Mouse (Mus musculus): ENCODE measurements around the gene Aldh4a1. TPM values are rescaled to one million over a fixed set of nuclear protein-coding genes. Genes with fewer than 3 reads are reported as not detected.
A peak's percentile ranks its signal among the peaks of the same experiment; 100 is the strongest.

Aldh4a1 gene
- total RNA-seq, 2 experiments from 2014 or later = 20.9 to 21.4 TPM

- no peak for DNase-seq (ENCODE audit: low spot score in 2 of 2)
Measured at GRCm38 (mm10) chr4:139589351-139590027, 33.2 kb upstream of the Aldh4a1 start.

- no peak for DNase-seq (ENCODE audit: low spot score in 2 of 2)
Measured at GRCm38 (mm10) chr4:139590446-139590845, 32.2 kb upstream of the Aldh4a1 start.

- no peak for DNase-seq (ENCODE audit: low spot score in 2 of 2)
Measured at GRCm38 (mm10) chr4:139592895-139593294, 29.8 kb upstream of the Aldh4a1 start.

- DNase-seq (ENCODE audit: low spot score in 2 of 2) = no peak
Measured at GRCm38 (mm10) chr4:139593383-139593782, 29.3 kb upstream of the Aldh4a1 start.

GRCm38 (mm10) chr4:139594062-139594461 lies 28.6 kb upstream of the Aldh4a1 start:
- no peak for DNase-seq (ENCODE audit: low spot score in 2 of 2)

- DNase-seq (ENCODE audit: low spot score in 2 of 2) = no peak
Measured at GRCm38 (mm10) chr4:139596715-139597114, 26.0 kb upstream of the Aldh4a1 start.

GRCm38 (mm10) chr4:139597286-139598284 lies 25.1 kb upstream of the Aldh4a1 start:
- DNase-seq (ENCODE audit: low spot score in 2 of 2) = no peak

GRCm38 (mm10) chr4:139598356-139598755 lies 24.3 kb upstream of the Aldh4a1 start:
- DNase-seq (ENCODE audit: low spot score in 2 of 2) = no peak

GRCm38 (mm10) chr4:139598950-139599518 lies 23.6 kb upstream of the Aldh4a1 start:
- peak; percentile 62 to 66 for DNase-seq (ENCODE audit: low spot score in 2 of 2)

- DNase-seq (ENCODE audit: low spot score in 2 of 2) = no peak
Measured at GRCm38 (mm10) chr4:139601519-139602356, 20.9 kb upstream of the Aldh4a1 start.

- peak; percentile 61 to 73 for DNase-seq (ENCODE audit: low spot score in 2 of 2)
Measured at GRCm38 (mm10) chr4:139602357-139603244, 20.1 kb upstream of the Aldh4a1 start, which contains the start of gene Gm21969. Gene Gm21969, plus strand, starts transcription at chr4:139603186.

- no peak for DNase-seq (ENCODE audit: low spot score in 2 of 2)
Measured at GRCm38 (mm10) chr4:139605216-139605615, 17.4 kb upstream of the Aldh4a1 start.

GRCm38 (mm10) chr4:139606732-139607131 lies 15.9 kb upstream of the Aldh4a1 start:
- DNase-seq (ENCODE audit: low spot score in 2 of 2) = no peak

- DNase-seq (ENCODE audit: low spot score in 2 of 2) = no peak
Measured at GRCm38 (mm10) chr4:139608975-139609374, 13.7 kb upstream of the Aldh4a1 start.

- no peak for DNase-seq (ENCODE audit: low spot score in 2 of 2)
Measured at GRCm38 (mm10) chr4:139610954-139611353, 11.7 kb upstream of the Aldh4a1 start.

- peak; percentile 91 to 95 for DNase-seq (ENCODE audit: low spot score in 2 of 2)
Measured at GRCm38 (mm10) chr4:139611542-139611953, 11.1 kb upstream of the Aldh4a1 start.

GRCm38 (mm10) chr4:139614524-139615260 lies 8.0 kb upstream of the Aldh4a1 start:
- DNase-seq (ENCODE audit: low spot score in 2 of 2) = no peak

GRCm38 (mm10) chr4:139616276-139617000 lies 6.2 kb upstream of the Aldh4a1 start:
- no peak for DNase-seq (ENCODE audit: low spot score in 2 of 2)

Data from layer of hippocampus, postnatal 10 days (tissue).